Mouse (Mus musculus) left cerebral cortex, postnatal 10 days (tissue): ENCODE results near the gene Sycp3. TPM values are rescaled to one million over a fixed set of nuclear protein-coding genes. Genes with fewer than 3 reads are reported as not detected.

Source experiments
- total RNA-seq, 2 experiments: library from RNA; stranded (reverse); gene quantifications; 2 replicates each; pipeline ENCODE4 v1.2.3; 2021

The Sycp3 gene
- total RNA-seq, 2 experiments from 2014 or later: 0.77 to 1.7 TPM

Other genes starting within 250 kb of the Sycp3 start
- gene Dram1, start 80.5 kb upstream of the Sycp3 start, total RNA-seq: 1 to 10 TPM in 1 of 2 experiments, under 1 TPM in 1; 0.94 to 1.6 TPM
- 100 to 1,000 TPM; 101 to 102 TPM for gene Gnptab, start 80.4 kb upstream of the Sycp3 start, total RNA-seq
- gene Chpt1, start 44.5 kb downstream of the Sycp3 start, total RNA-seq: 10 to 100 TPM; 25.2 to 28.2 TPM
- 1 to 10 TPM; 3.9 to 4.5 TPM for gene Mybpc1, start 145.6 kb downstream of the Sycp3 start, total RNA-seq
- not detected for gene Spic, start 225.4 kb downstream of the Sycp3 start, total RNA-seq